Mouse (Mus musculus) liver, embryonic 13.5 days (tissue): ENCODE results near the gene Chd2. TPM values are rescaled to one million over a fixed set of nuclear protein-coding genes. Genes with fewer than 3 reads are reported as not detected.

ENCODE experiments used
- ATAC-seq: fragments of 200-750 bp; cut with Nextera tagmentation; 2 replicates; pipeline ENCODE4 v1.8.0; 2017; ENCODE audit warnings: low read depth, mild to moderate bottlenecking, moderate number of reproducible peaks, moderate library complexity
- DNase-seq: peaks from one replicate; pipeline ENCODE4 v3.0.0; 2022
- H3K27ac ChIP-seq: fragments of 300-500 bp; sonication (generic); 2 replicates; pipeline ENCODE4 v1.5.1; 2015; ENCODE audit warnings: moderate library complexity, mild to moderate bottlenecking, inconsistent platforms
- H3K27me3 ChIP-seq: fragments of 300-500 bp; sonication (generic); 2 replicates; pipeline ENCODE4 v1.6.1; 2015; ENCODE audit warnings: mild to moderate bottlenecking, inconsistent platforms
- H3K36me3 ChIP-seq: fragments of 300-500 bp; sonication (generic); 2 replicates; pipeline ENCODE4 v1.6.1; 2015; ENCODE audit warnings: mild to moderate bottlenecking, inconsistent platforms
- H3K4me1 ChIP-seq: fragments of 300-500 bp; sonication (generic); replicated peaks from 2 replicates; pipeline ENCODE4 v1.6.1; 2015; ENCODE audit warnings: inconsistent platforms
- H3K4me2 ChIP-seq: fragments of 300-500 bp; sonication (generic); 2 replicates; pipeline ENCODE4 v1.6.1; 2015; ENCODE audit warnings: inconsistent platforms, mild to moderate bottlenecking, moderate library complexity
- H3K4me3 ChIP-seq: fragments of 300-500 bp; sonication (generic); replicated peaks from 2 replicates; pipeline ENCODE4 v1.5.1; 2015; ENCODE audit warnings: mild to moderate bottlenecking, inconsistent platforms
- H3K9ac ChIP-seq: fragments of 300-500 bp; sonication (generic); 2 replicates; pipeline ENCODE4 v1.6.1; 2015; ENCODE audit warnings: mild to moderate bottlenecking, inconsistent platforms
- H3K9me3 ChIP-seq: fragments of 300-500 bp; sonication (generic); replicated peaks from 2 replicates; pipeline ENCODE4 v1.6.1; 2016; ENCODE audit warnings: inconsistent platforms
- WGBS: fragments of 180-500 bp; shearing (Covaris S2); methylation state at CpG from one replicate; pipeline ENCODE4 v1.1.7; 2015; ENCODE audit not compliant: insufficient replicate concordance; 5-methylcytosine and 5-hydroxymethylcytosine counted together
- polyA plus RNA-seq: library from polyadenylated mRNA; unstranded; fragments of >200 nt; fragmentation: Nextera tagmentation; extraction: Ambion mirVana; gene quantifications from 2 replicates; pipeline ENCODE4 v1.2.1, GENCODE M21; 2015

The Chd2 gene
- polyA plus RNA-seq, 1 experiment from 2014 or later: 18.8 TPM

DNA sequence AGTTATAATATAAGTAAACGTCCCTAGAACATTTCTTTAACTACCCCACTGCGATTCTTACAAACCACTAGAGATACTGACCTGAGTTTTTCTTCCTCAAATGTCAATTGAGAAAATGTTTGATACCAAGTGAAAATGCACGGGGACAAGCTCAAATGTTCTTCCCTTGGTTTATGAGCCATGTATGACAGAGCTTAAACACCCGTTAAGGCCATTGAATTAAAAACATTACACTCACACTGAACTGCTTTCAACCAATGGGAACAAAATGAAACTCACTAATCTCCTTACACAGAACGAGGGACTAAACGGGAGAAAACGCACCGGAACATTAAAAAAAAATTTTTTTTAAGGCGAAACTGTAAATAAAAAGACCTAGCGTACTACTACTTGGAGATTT, 4.4 kb downstream of the Chd2 start:
- no peak for DNase-seq
- Histone ChIP-seq H3K27ac (peak overlapping the region; percentile 86), H3K9me3 (no peaks in the 10 kb centered on the region), H3K9ac (peak overlapping the region; percentile 75), H3K4me1 (peaks cover 50% of the 10 kb centered on the region), H3K4me2 (peak overlapping the region; percentile 82), H3K36me3 (peaks cover 29% of the 10 kb centered on the region), H3K4me3 (peak overlapping the region; percentile 68), H3K27me3 (no peaks in the 10 kb centered on the region)
- 7% methylated on average over 10 of the region's 10 CpGs for WGBS
- ATAC-seq: no peak

DNA sequence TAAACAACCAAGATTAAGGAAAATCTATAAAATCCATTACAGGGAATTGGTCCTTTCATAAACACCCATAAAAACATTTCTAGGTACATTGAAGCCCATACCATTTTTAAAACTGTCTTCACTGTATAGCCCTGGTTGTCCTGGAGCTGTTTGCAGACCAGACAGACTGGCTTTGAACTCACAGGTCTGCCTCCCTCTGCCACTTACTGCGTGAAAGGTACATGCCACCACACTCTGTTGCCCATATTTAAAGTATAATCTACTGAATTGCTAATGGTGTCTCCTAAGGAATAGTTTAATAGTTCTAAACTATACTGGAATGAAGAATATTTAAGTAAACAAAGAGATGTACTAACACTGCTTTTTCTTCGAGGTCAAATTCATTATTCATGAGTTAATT, 5.1 kb downstream of the Chd2 start:
- peak overlapping the region; percentile 75; the same call in 1 of the 2 replicates for H3K9ac ChIP-seq
- H3K27me3 ChIP-seq: no peaks in the 10 kb centered on the region
- H3K4me3 ChIP-seq: peak overlapping the region; percentile 68
- ATAC-seq (no peak), DNase-seq (no peak)
- peak overlapping the region; percentile 86 for H3K27ac ChIP-seq
- H3K4me2 ChIP-seq: peak overlapping the region; percentile 82
- H3K9me3 ChIP-seq: no peaks in the 10 kb centered on the region
- peaks cover 35% of the 10 kb centered on the region for H3K36me3 ChIP-seq
- 70% methylated on average over 2 of the region's 2 CpGs for WGBS
- H3K4me1 ChIP-seq: peaks cover 51% of the 10 kb centered on the region

DNA sequence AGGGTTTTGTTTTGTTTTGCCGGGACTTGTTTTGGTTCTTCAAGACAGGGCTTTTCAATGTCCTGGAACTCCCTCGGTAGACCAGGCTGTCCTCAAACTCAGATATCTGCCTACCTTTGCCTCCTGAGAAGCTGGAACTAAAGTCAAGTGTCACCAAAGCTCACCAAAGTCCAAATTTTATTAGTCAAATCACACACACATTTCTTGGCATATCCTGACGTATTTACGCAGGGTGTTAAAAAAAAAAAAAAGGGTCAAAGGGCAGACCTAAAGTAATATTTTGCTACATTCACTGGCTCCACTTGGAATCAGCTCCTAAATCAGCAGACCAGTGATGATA, 5.8 kb downstream of the Chd2 start:
- Histone ChIP-seq H3K4me2 (peak overlapping the region; percentile 1; the same call in 1 of the 2 replicates), H3K9me3 (no peaks in the 10 kb centered on the region), H3K27me3 (no peaks in the 10 kb centered on the region), H3K4me1 (peaks cover 59% of the 10 kb centered on the region), H3K9ac (0 out of 2 replicates have a peak overlapping the region, but pooled peaks have one; percentile 10), H3K4me3 (no peak overlapping the region), H3K27ac (no peak overlapping the region), H3K36me3 (peaks cover 42% of the 10 kb centered on the region)
- WGBS: 71% methylated on average over 4 of the region's 4 CpGs
- DNase-seq (no peak), ATAC-seq (no peak)

DNA sequence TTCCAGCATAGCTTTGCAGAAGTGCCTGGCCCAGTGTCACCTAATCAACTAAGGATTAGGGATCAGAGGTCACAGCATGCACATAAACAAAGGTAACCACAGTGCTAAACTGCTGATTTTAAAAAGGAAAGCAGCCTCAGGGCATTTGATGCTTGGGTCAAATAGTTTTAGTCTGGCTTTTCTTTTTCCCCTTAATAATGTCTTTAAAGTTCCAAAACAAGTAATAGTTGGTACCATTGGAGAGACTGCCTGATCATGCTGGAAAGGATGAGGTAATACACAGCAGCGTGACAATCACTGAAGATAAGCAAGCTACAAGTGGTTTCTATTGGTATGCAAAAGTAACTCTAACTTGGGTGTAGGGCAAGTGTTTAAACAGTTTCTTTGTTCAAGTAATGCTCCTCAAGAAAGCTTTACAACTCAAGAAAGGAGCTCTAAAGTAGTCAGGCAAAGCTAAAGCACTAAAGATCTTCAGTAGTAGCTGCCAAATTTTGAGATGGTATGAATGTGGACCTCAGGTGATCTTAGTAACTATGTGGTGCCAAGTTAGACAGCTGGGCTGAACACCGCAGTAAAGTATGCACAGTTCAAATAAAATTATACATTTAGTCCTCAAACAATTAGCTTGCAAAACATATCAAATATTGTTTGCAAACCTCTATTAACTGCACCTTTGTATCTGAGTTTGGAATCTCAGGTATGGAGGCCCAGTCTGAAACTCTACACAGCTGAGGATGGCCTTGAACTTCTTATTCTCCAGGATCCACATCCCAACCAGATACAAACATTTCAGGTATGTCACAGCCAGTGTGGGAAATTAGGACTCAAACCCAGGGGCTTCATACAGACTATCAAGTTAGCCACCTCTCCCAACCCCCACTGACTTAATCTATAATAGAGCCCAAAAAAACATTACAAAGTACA, 6.4 kb downstream of the Chd2 start:
- peaks cover 46% of the 10 kb centered on the region for H3K36me3 ChIP-seq
- H3K4me2 ChIP-seq: 0 out of 2 replicates have a peak overlapping the region, but pooled peaks have one; percentile 1
- H3K4me3 ChIP-seq: no peak overlapping the region
- ATAC-seq: no peak
- no peak for DNase-seq
- no peaks in the 10 kb centered on the region for H3K9me3 ChIP-seq
- H3K27ac ChIP-seq: peak overlapping the region; percentile 50
- H3K9ac ChIP-seq: 0 out of 2 replicates have a peak overlapping the region, but pooled peaks have one; percentile 10
- H3K4me1 ChIP-seq: peaks cover 63% of the 10 kb centered on the region
- 65% methylated on average over 2 of the region's 2 CpGs for whole genome bisulfite sequencing
- H3K27me3 ChIP-seq: no peaks in the 10 kb centered on the region

DNA sequence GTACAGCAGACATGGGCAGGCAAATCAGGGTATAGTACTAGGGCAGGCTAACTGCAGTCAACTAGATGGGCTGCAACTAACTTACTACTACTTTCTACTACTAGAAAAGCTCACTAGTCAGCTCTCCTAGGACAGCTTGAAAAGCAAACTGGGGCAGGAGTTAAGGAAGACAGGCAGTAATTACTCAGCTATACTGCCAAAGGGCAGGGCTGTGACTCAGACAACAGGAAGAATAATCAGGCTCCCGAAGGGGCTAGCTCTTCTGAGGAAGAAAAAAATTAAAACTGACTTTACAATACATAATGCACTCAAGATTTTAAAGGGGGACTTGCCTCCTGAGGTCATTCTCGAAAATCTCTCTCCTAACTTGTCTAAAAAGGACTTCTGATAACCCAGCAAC, 8.2 kb downstream of the Chd2 start:
- no peaks in the 10 kb centered on the region for H3K9me3 ChIP-seq
- WGBS: 38% methylated on average over 2 of the region's 2 CpGs
- H3K4me2 ChIP-seq: no peak overlapping the region
- peaks cover 77% of the 10 kb centered on the region for H3K4me1 ChIP-seq
- H3K36me3 ChIP-seq: peaks cover 60% of the 10 kb centered on the region
- DNase-seq: no peak
- H3K27me3 ChIP-seq: no peaks in the 10 kb centered on the region
- H3K9ac ChIP-seq: 0 out of 2 replicates have a peak overlapping the region, but pooled peaks have one; percentile 2
- H3K27ac ChIP-seq: peak overlapping the region; percentile 61
- no peak for ATAC-seq
- H3K4me3 ChIP-seq: no peak overlapping the region

DNA sequence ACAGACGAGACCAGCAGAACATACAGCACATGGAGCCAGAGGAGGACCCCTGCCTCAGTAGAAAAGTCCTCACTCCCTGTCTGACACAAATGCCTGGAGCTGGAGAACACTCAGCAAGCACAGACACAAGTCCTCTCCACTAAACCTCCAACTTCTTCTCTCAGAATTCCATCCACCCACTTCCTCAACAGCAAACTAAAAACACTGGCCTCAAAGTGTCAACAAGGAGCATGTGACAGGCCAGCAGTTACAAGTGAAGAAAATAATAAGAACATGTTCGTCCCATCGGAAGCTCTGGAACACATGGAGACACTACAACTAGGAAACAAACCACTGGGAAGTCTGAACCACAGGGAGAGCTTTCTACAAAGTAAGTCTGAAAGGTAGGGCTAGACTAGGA, 8.7 kb downstream of the Chd2 start:
- H3K4me1 ChIP-seq: peaks cover 80% of the 10 kb centered on the region
- no peaks in the 10 kb centered on the region for H3K9me3 ChIP-seq
- H3K4me2 ChIP-seq: no peak overlapping the region
- peak overlapping the region; percentile 61 for H3K27ac ChIP-seq
- H3K9ac ChIP-seq: 0 out of 2 replicates have a peak overlapping the region, but pooled peaks have one; percentile 2
- no peak overlapping the region for H3K4me3 ChIP-seq
- H3K27me3 ChIP-seq: no peaks in the 10 kb centered on the region
- H3K36me3 ChIP-seq: peaks cover 62% of the 10 kb centered on the region
- ATAC-seq (no peak), DNase-seq (no peak)
- WGBS: 54% methylated on average over 3 of the region's 3 CpGs

DNA sequence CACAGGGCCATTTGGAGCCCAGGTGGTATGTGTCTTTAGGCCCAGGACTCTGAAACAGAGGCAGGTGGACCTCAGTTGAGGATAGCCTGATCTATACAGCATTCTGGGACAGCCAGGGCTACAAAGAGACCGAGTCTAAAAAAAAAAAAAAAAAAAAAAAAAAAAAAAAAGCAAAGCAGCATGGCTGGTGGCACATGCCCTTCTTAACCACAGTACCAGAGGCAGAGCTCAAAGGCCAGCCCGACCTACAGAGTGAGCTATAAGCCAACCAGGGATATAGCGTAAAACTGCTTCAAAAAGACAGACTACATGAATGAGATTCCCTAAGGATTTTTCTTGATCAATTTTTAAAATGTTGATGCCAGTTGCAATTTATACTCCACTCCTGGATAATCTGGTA, 9.5 kb downstream of the Chd2 start:
- H3K36me3 ChIP-seq: peaks cover 67% of the 10 kb centered on the region
- H3K9me3 ChIP-seq: no peaks in the 10 kb centered on the region
- H3K27ac ChIP-seq: peak overlapping the region; percentile 25; the same call in 1 of the 2 replicates
- H3K27me3 ChIP-seq: no peaks in the 10 kb centered on the region
- H3K4me2 ChIP-seq: no peak overlapping the region
- ATAC-seq (no peak), DNase-seq (no peak)
- H3K9ac ChIP-seq: no peak overlapping the region
- H3K4me1 ChIP-seq: peaks cover 82% of the 10 kb centered on the region
- 58% methylated on average over 3 of the region's 3 CpGs for WGBS
- H3K4me3 ChIP-seq: no peak overlapping the region

DNA sequence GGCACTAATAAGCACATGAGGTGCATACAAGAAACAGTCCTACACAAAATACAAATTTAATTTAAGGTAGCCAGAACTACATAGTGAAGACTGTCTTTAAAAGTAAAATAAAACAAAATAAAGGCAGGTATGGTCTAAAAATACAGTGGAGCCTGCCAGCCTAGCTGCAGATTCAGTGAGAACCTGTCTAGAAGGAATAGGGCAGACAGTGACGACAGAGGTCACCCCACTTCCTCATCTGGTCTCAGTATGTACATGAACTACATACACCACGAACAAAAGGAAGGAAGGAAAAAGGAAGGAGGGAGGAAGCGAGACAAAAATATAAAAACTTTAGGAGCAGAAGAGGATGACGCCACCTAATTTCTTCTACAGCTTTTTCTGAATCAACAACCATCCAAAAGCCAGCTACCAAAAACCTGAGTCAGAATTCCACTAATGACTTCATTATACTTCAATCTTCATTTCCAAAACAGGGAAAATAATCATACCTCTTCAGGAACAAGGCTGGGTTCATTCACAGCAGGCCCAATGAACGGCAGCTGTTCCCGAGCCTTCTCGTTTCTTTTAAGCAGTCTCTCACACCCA, 10.0 kb downstream of the Chd2 start:
- Histone ChIP-seq H3K4me2 (no peak overlapping the region), H3K36me3 (peaks cover 69% of the 10 kb centered on the region), H3K9me3 (no peaks in the 10 kb centered on the region), H3K27ac (peak overlapping the region; percentile 63), H3K9ac (no peak overlapping the region), H3K4me1 (peaks cover 82% of the 10 kb centered on the region), H3K4me3 (no peak overlapping the region), H3K27me3 (no peaks in the 10 kb centered on the region)
- no peak for ATAC-seq
- 56% methylated on average over 7 of the region's 7 CpGs for WGBS
- no peak for DNase-seq

DNA sequence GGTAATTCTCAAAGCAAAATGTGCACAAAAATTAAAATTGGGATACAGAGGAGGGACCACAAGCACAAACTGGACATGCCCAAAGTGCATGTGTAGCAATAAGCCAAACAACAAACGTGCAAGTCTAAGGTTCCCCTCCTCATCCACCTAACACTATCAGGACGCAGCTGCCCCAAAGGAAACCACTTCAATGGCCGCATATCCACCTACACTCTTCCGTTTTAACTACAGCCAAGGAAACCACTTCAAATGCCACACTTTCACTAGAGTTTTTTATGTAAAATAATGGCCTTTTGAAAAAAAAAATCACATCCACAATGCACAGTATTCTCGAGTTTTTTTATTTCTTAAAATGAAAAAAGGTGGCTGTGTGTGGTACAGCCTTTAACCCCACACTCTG, 10.8 kb downstream of the Chd2 start:
- Histone ChIP-seq H3K4me3 (no peak overlapping the region), H3K36me3 (peaks cover 69% of the 10 kb centered on the region), H3K4me2 (no peak overlapping the region), H3K9me3 (no peaks in the 10 kb centered on the region), H3K27me3 (no peaks in the 10 kb centered on the region), H3K9ac (no peak overlapping the region), H3K27ac (peak overlapping the region; percentile 63), H3K4me1 (peaks cover 78% of the 10 kb centered on the region)
- 37% methylated on average over 5 of the region's 5 CpGs for WGBS
- no peak for DNase-seq
- no peak for ATAC-seq

DNA sequence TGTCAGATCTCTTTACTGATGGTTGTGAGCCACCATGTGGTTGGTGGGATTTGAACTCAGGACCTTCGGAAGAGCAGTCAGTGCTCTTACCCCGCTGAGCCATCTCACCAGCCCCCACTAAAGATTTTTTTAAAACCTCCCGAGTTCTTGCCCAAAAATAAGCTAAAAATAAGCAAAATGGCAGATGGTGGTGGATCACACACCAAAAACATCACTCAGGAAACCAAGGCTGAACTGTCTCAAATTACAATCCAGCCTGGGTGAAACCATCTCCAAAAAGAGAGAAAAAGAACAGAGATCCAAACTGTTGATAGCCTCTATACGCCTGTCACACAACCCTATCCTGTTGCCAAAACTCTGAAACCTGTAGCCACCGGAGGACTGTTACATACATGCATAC, 11.5 kb downstream of the Chd2 start:
- ATAC-seq (no peak), DNase-seq (no peak)
- no peak overlapping the region for H3K4me3 ChIP-seq
- no peak overlapping the region for H3K27ac ChIP-seq
- peaks cover 65% of the 10 kb centered on the region for H3K36me3 ChIP-seq
- H3K9ac ChIP-seq: no peak overlapping the region
- no peaks in the 10 kb centered on the region for H3K9me3 ChIP-seq
- H3K4me2 ChIP-seq: no peak overlapping the region
- 79% methylated on average over 5 of the region's 5 CpGs for whole genome bisulfite sequencing
- no peaks in the 10 kb centered on the region for H3K27me3 ChIP-seq
- H3K4me1 ChIP-seq: peaks cover 71% of the 10 kb centered on the region

DNA sequence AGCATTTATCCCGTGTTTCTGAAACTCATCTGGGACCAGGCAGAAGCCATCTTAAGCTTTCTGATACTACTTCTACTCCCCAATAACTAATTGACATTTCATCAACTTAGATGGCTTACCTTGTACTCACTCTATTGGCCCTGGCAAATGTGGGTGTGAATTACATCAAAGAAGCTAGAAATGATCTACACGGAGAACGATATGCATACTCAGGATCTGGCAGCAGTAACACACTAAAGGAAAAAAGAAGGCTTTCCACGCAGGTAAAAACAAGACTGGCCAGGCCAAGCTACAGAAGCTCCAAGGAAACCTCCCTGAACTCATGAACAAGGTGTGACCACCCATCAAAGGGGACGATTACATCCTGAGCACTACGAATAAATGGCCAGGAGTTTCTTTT, 12.4 kb downstream of the Chd2 start:
- Histone ChIP-seq H3K36me3 (peaks cover 63% of the 10 kb centered on the region), H3K4me3 (no peak overlapping the region), H3K4me1 (peaks cover 71% of the 10 kb centered on the region), H3K9me3 (no peaks in the 10 kb centered on the region), H3K27me3 (no peaks in the 10 kb centered on the region), H3K27ac (0 out of 2 replicates have a peak overlapping the region, but pooled peaks have one; percentile 15), H3K9ac (no peak overlapping the region), H3K4me2 (no peak overlapping the region)
- no peak for ATAC-seq
- WGBS: 93% methylated on average over 6 of the region's 6 CpGs
- DNase-seq: no peak
